Mouse (Mus musculus) MEL (cell line): Measurements from ENCODE around the gene Mapt. TPM values are rescaled to one million over a fixed set of nuclear protein-coding genes. Genes with fewer than 3 reads are reported as not detected.

ENCODE experiments used
- DNase-seq: peaks from one replicate; pipeline ENCODE4 v3.0.0; 2011; ENCODE audit warnings: low read depth, low spot score
- H3K27ac ChIP-seq: 2 replicates; pipeline ENCODE4 v1.5.1; 2012; ENCODE audit warnings: low read depth, mild to moderate bottlenecking, control low read depth, low read length, moderate library complexity; ENCODE audit not compliant: control insufficient read depth
- H3K27me3 ChIP-seq, 2 experiments: fragments of 150-350 bp in 1 of 2; sonication (generic) in 1 of 2; 2 replicates each; pipeline ENCODE4 v1.6.1; 2012; ENCODE audit warnings: low read length in 2 of 2, mild to moderate bottlenecking in 2 of 2, improper control_type of control experiment in 1 of 2, moderate library complexity in 1 of 2; ENCODE audit not compliant: insufficient read depth in 2 of 2, control insufficient read depth in 1 of 2
- H3K36me3 ChIP-seq, 2 experiments: 2 replicates each; pipeline ENCODE4 v1.6.1; 2012 to 2014; ENCODE audit warnings: low read length in 2 of 2, improper control_type of control experiment in 1 of 2, inconsistent platforms in 1 of 2, mild to moderate bottlenecking in 1 of 2; ENCODE audit not compliant: insufficient read depth in 2 of 2, control insufficient read depth in 1 of 2
- H3K4me1 ChIP-seq, 2 experiments: fragments of 150-350 bp in 1 of 2; sonication (generic) in 1 of 2; 2 replicates each; pipeline ENCODE4 v1.6.1; 2012; ENCODE audit warnings: low read length in 2 of 2, improper control_type of control experiment in 1 of 2, mild to moderate bottlenecking in 1 of 2; ENCODE audit not compliant: insufficient read depth in 2 of 2, control insufficient read depth in 1 of 2
- H3K4me3 ChIP-seq, 2 experiments: fragments of 150-350 bp in 1 of 2; sonication (generic) in 1 of 2; 2 replicates each; pipeline ENCODE4 v1.5.1; 2012; ENCODE audit warnings: low read depth in 2 of 2, low read length in 2 of 2, mild to moderate bottlenecking in 2 of 2, moderate library complexity in 2 of 2, control low read depth in 1 of 2, improper control_type of control experiment in 1 of 2; ENCODE audit not compliant: control insufficient read depth in 1 of 2, insufficient read depth in 1 of 2
- H3K79me2 ChIP-seq: 2 replicates; pipeline ENCODE4 v1.6.1; 2012; ENCODE audit warnings: mild to moderate bottlenecking, low read length, moderate library complexity; ENCODE audit not compliant: control insufficient read depth, poor library complexity, insufficient read depth
- H3K9ac ChIP-seq: 2 replicates; pipeline ENCODE4 v1.6.1; 2012; ENCODE audit warnings: low read depth, mild to moderate bottlenecking, control low read depth, low read length, moderate library complexity; ENCODE audit not compliant: control insufficient read depth, poor library complexity, severe bottlenecking
- H3K9me3 ChIP-seq: fragments of 150-350 bp; sonication (generic); replicated peaks from 2 replicates; pipeline ENCODE4 v1.6.1; 2012; ENCODE audit warnings: mild to moderate bottlenecking, low read length, improper control_type of control experiment, moderate library complexity; ENCODE audit not compliant: insufficient read depth
- CHD2 ChIP-seq: IDR thresholded peaks from 2 replicates; pipeline ENCODE4 v1.6.1; 2011; ENCODE audit warnings: low read length, improper control_type of control experiment
- E2F4 ChIP-seq: IDR thresholded peaks from 2 replicates; pipeline ENCODE4 v1.6.1; 2011; ENCODE audit warnings: low read depth, low read length, improper control_type of control experiment, borderline replicate concordance
- ELF1 ChIP-seq: IDR thresholded peaks from 2 replicates; pipeline ENCODE4 v1.6.1; 2014; ENCODE audit warnings: low read depth, mild to moderate bottlenecking, inconsistent platforms, low read length, improper control_type of control experiment, moderate library complexity
- EP300 ChIP-seq, 2 experiments: IDR thresholded peaks; 2 replicates each; pipeline ENCODE4 v1.6.1; 2011; ENCODE audit warnings: improper control_type of control experiment in 2 of 2, low read length in 2 of 2, low read depth in 1 of 2, mild to moderate bottlenecking in 1 of 2
- HCFC1 ChIP-seq: IDR thresholded peaks from 2 replicates; pipeline ENCODE4 v1.6.1; 2012; ENCODE audit warnings: low read depth, mild to moderate bottlenecking, inconsistent platforms, low read length, improper control_type of control experiment, moderate library complexity
- KAT2A ChIP-seq: conservative IDR thresholded peaks from 2 replicates; pipeline ENCODE4 v1.6.1; 2012; ENCODE audit warnings: low read depth, low read length, improper control_type of control experiment, inconsistent platforms
- MAX ChIP-seq: IDR thresholded peaks from 2 replicates; pipeline ENCODE4 v1.6.1; 2011; ENCODE audit warnings: low read length, improper control_type of control experiment
- MEF2A ChIP-seq: IDR thresholded peaks from 2 replicates; pipeline ENCODE4 v1.6.1; 2014; ENCODE audit warnings: low read depth, mild to moderate bottlenecking, inconsistent platforms, low read length, improper control_type of control experiment; ENCODE audit not compliant: poor library complexity, insufficient replicate concordance, severe bottlenecking; ENCODE audit errors: extremely low read depth
- NELFE ChIP-seq: IDR thresholded peaks from 2 replicates; pipeline ENCODE4 v1.6.1; 2011; ENCODE audit warnings: low read depth, low read length, improper control_type of control experiment
- POLR2AphosphoS2 ChIP-seq: IDR thresholded peaks from 2 replicates; pipeline ENCODE4 v1.6.1; 2011; ENCODE audit warnings: low read length, improper control_type of control experiment
- RAD21 ChIP-seq: IDR thresholded peaks from 2 replicates; pipeline ENCODE4 v1.6.1; 2011; ENCODE audit warnings: mild to moderate bottlenecking, low read depth, low read length, improper control_type of control experiment
- SIN3A ChIP-seq: IDR thresholded peaks from 2 replicates; pipeline ENCODE4 v1.6.1; 2012; ENCODE audit warnings: low read length, improper control_type of control experiment, inconsistent platforms
- TAL1 ChIP-seq: IDR thresholded peaks from 2 replicates; pipeline ENCODE4 v1.6.1; 2012; ENCODE audit warnings: mild to moderate bottlenecking, inconsistent platforms, low read length, moderate library complexity, mixed read lengths
- TBP ChIP-seq: IDR thresholded peaks from 2 replicates; pipeline ENCODE4 v1.8.0; 2011; ENCODE audit warnings: low read depth, low read length, improper control_type of control experiment
- TCF12 ChIP-seq: IDR thresholded peaks from 2 replicates; pipeline ENCODE4 v1.6.1; 2014; ENCODE audit warnings: low read depth, mild to moderate bottlenecking, inconsistent platforms, low read length, improper control_type of control experiment, moderate library complexity
- UBTF ChIP-seq: IDR thresholded peaks from 2 replicates; pipeline ENCODE4 v1.6.1; 2012; ENCODE audit warnings: low read depth, mild to moderate bottlenecking, inconsistent platforms, low read length, improper control_type of control experiment, moderate library complexity, borderline replicate concordance; ENCODE audit not compliant: insufficient read depth
- USF1 ChIP-seq: IDR thresholded peaks from 2 replicates; pipeline ENCODE4 v1.6.1; 2014; ENCODE audit warnings: low read depth, mild to moderate bottlenecking, inconsistent platforms, low read length, improper control_type of control experiment, moderate library complexity
- polyA plus RNA-seq, 2 experiments: library from polyadenylated mRNA; stranded (reverse) in 1 of 2; unstranded in 1 of 2; fragments of >175 nt in 1 of 2; fragments of >200 nt in 1 of 2; gene quantifications; 2 replicates each; pipeline versions ENCODE4 v1.2.1 to v1.2.4; 2012; ENCODE audit warnings: low replicate concordance in 2 of 2, low read depth in 1 of 2; ENCODE audit not compliant: insufficient read length in 2 of 2, insufficient read depth in 1 of 2, missing spikeins in 1 of 2
- total RNA-seq: library from RNA; depleted of rRNA; stranded (reverse); fragments of 300-350 nt; gene quantifications from 2 replicates; pipeline ENCODE4 v1.2.3, GENCODE M21; 2012

The Mapt gene
- total and polyA plus RNA-seq, 3 experiments: 0.89 to 1.7 TPM; not detected in 1

DNA sequence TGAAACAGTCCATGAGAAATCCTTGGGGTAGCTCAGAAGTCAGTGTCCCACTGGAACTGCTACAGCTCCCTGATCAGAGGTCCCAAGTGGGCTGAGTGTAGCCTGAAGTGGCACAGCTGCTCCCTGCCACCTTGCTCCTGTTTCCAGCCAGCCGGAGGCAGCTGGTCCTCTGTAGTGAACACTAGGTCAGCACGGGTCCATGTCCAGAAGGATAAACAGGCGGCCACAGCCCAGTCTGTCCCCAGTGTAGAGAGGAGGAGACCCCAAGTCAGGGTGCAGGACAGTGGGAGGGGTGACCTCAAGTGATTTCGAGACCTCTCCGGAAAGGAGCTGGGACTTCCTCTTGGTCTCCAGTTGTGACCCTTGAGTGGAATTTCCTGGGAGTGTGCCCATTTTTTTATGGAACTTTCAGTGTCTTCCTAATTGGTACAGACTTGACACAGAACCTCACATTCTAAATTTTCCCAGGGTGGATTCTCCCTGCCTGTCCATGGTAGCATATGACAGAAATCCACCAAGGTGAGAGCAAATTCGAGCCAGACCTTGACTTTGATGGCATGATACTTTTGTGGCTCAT is 16.0 kb downstream of the Mapt start:
- H3K4me3 ChIP-seq: no peak overlapping the region
- no peaks in the 10 kb centered on the region for H3K79me2 ChIP-seq
- no peak for DNase-seq
- H3K9ac ChIP-seq: no peak overlapping the region
- H3K9me3 ChIP-seq: no peaks in the 10 kb centered on the region
- H3K27me3 ChIP-seq: peaks cover 7 to 10% of the 10 kb centered on the region in 2 experiments
- H3K36me3 ChIP-seq: no peaks in the 10 kb centered on the region
- H3K27ac ChIP-seq: no peak overlapping the region
- H3K4me1 ChIP-seq: no peaks in the 10 kb centered on the region
- TF ChIP-seq KAT2A: no peak
- TF ChIP-seq USF1: no peak
- TF ChIP-seq RAD21: no peak
- no peak for TF ChIP-seq E2F4

DNA sequence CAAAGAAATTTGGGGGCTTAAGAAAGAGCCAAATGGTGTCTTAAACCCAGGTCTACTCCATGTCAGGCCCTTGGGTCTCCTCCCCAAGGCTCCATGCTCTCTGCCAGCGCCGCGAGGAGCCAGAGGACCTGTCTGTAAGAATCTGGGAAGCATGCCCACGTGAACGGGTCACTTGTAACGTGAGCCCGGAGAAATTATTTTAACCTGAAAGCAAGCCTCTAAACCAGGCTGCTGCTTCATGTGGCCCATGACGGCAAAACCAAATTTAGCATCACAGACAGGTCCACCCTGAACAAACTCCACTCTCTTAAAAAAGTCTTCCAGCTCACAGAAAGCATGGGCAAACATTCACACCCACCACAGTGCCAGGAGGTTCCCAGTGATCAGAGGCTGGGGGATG is 18.2 kb downstream of the Mapt start:
- H3K9me3 ChIP-seq: no peaks in the 10 kb centered on the region
- no peak for TF ChIP-seq EP300 (IDR thresholded peaks at IDR 0.05; ENCODE audit: low read depth in 1 of 2, low read length in 2 of 2)
- TF ChIP-seq SIN3A: no peak
- no peak for TF ChIP-seq HCFC1
- no peak for TF ChIP-seq NELFE
- no peak for TF ChIP-seq MEF2A
- TF ChIP-seq CHD2: no peak
- no peak for TF ChIP-seq UBTF
- no peak for TF ChIP-seq KAT2A
- no peak for TF ChIP-seq POLR2AphosphoS2
- TF ChIP-seq TBP: no peak
- no peak for TF ChIP-seq MAX
- no peak for TF ChIP-seq TCF12
- no peak for TF ChIP-seq TAL1
- no peak for TF ChIP-seq USF1
- no peak for TF ChIP-seq ELF1
- no peak overlapping the region for H3K27ac ChIP-seq
- no peaks in the 10 kb centered on the region for H3K79me2 ChIP-seq
- no peaks in the 10 kb centered on the region for H3K36me3 ChIP-seq
- H3K4me3 ChIP-seq: no peak overlapping the region
- no peaks in the 10 kb centered on the region for H3K4me1 ChIP-seq
- no peak for DNase-seq
- H3K27me3 ChIP-seq: peaks cover 7 to 14% of the 10 kb centered on the region in 2 experiments
- H3K9ac ChIP-seq: no peak overlapping the region
